Mouse (Mus musculus) myocyte (in vitro differentiated cells): ENCODE measurements around the gene Ipo9.

Source experiments
- CEBPB ChIP-seq: IDR thresholded peaks from 2 replicates; pipeline ENCODE4 v1.6.1; 2011; ENCODE audit warnings: mild to moderate bottlenecking, moderate library complexity; ENCODE audit not compliant: poor library complexity, insufficient read depth, severe bottlenecking
- MAX ChIP-seq: IDR thresholded peaks from one replicate; pipeline ENCODE4 v1.6.1; 2011; ENCODE audit warnings: low read depth, mild to moderate bottlenecking, control low read depth
- POLR2A ChIP-seq: IDR thresholded peaks from one replicate; pipeline ENCODE4 v1.6.1; 2011; ENCODE audit warnings: low read depth, mild to moderate bottlenecking, control low read depth, moderate library complexity; ENCODE audit not compliant: insufficient read length

DNA sequence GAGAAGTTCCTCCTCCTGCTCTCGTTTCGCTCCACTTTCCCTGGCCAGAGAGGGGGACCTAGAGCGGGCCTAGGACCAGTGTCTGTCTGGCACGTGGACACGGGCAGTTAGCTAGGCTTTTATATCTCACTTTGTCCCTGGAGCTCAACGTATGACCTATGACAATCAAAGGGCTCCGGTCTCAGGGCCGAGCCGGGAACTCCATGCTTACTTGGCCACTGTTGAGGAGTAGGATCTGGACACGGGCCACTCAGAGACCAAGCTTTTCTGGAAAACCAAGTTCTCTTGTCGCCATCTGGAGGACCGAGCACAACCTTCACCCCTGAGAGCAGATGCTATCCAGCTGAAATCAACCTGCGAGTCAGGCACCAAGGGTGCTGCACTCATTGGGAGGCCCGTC, 61.3 kb downstream of the Ipo9 start:
- TF ChIP-seq POLR2A = no peak
- TF ChIP-seq CEBPB = no peak
- no peak for TF ChIP-seq MAX
